Mouse (Mus musculus): ENCODE results near the gene Ech1.

Ech1 gene

GRCm38 (mm10) chr7:28824941-28825685 lies at the start of gene Ech1:
TSS of gene Ech1 (plus strand) at chr7:28825217.
- peak; percentile 88 for DNase-seq (ENCODE audit: low read depth, low spot score)

- DNase-seq (ENCODE audit: low read depth, low spot score), result no peak
Observed at GRCm38 (mm10) chr7:28778825-28779224, 46.2 kb upstream of the Ech1 start.

GRCm38 (mm10) chr7:28780067-28780658 lies 44.9 kb upstream of the Ech1 start:
- no peak for DNase-seq (ENCODE audit: low read depth, low spot score)

GRCm38 (mm10) chr7:28780857-28781256 lies 44.2 kb upstream of the Ech1 start:
- DNase-seq (ENCODE audit: low read depth, low spot score), result no peak

GRCm38 (mm10) chr7:28781261-28781663 lies 43.8 kb upstream of the Ech1 start:
- DNase-seq (ENCODE audit: low read depth, low spot score), result no peak

- no peak for DNase-seq (ENCODE audit: low read depth, low spot score)
Observed at GRCm38 (mm10) chr7:28785161-28785560, 39.9 kb upstream of the Ech1 start.

- DNase-seq (ENCODE audit: low read depth, low spot score), result no peak
Observed at GRCm38 (mm10) chr7:28787884-28788283, 37.1 kb upstream of the Ech1 start.

- no peak for DNase-seq (ENCODE audit: low read depth, low spot score)
Observed at GRCm38 (mm10) chr7:28788307-28789195, 36.5 kb upstream of the Ech1 start, which contains the start of gene Rinl. TSS of gene Rinl (plus strand) at chr7:28788969.

GRCm38 (mm10) chr7:28789235-28789634 lies 35.8 kb upstream of the Ech1 start:
- DNase-seq (ENCODE audit: low read depth, low spot score), result no peak

- DNase-seq (ENCODE audit: low read depth, low spot score), result no peak
Observed at GRCm38 (mm10) chr7:28790066-28790806, 34.8 kb upstream of the Ech1 start.

- no peak for DNase-seq (ENCODE audit: low read depth, low spot score)
Observed at GRCm38 (mm10) chr7:28791706-28792105, 33.3 kb upstream of the Ech1 start.

GRCm38 (mm10) chr7:28792391-28793185 lies 32.4 kb upstream of the Ech1 start:
- no peak for DNase-seq (ENCODE audit: low read depth, low spot score)

GRCm38 (mm10) chr7:28793834-28794233 lies 31.2 kb upstream of the Ech1 start:
- no peak for DNase-seq (ENCODE audit: low read depth, low spot score)

- DNase-seq (ENCODE audit: low read depth, low spot score), result no peak
Observed at GRCm38 (mm10) chr7:28794496-28794895, 30.5 kb upstream of the Ech1 start.

GRCm38 (mm10) chr7:28795832-28796231 lies 29.2 kb upstream of the Ech1 start:
- DNase-seq (ENCODE audit: low read depth, low spot score), result no peak

GRCm38 (mm10) chr7:28796562-28796975 lies 28.4 kb upstream of the Ech1 start:
- peak; percentile 71 for DNase-seq (ENCODE audit: low read depth, low spot score)

- no peak for DNase-seq (ENCODE audit: low read depth, low spot score)
Observed at GRCm38 (mm10) chr7:28799994-28800393, 25.0 kb upstream of the Ech1 start.

GRCm38 (mm10) chr7:28801451-28801850 lies 23.6 kb upstream of the Ech1 start:
- DNase-seq (ENCODE audit: low read depth, low spot score), result no peak

GRCm38 (mm10) chr7:28801901-28802670 lies 22.9 kb upstream of the Ech1 start:
- no peak for DNase-seq (ENCODE audit: low read depth, low spot score)

Measured in WW6 (cell line).